Mouse (Mus musculus): ENCODE results near the gene Pigh. TPM values are rescaled to one million over a fixed set of nuclear protein-coding genes. Genes with fewer than 3 reads are reported as not detected.
A peak's percentile ranks its signal among the peaks of the same experiment; 100 is the strongest.

Gene Pigh
- total and polyA plus RNA-seq, 2 experiments from 2014 or later: 12.7 to 15.5 TPM

- H3K4me1 ChIP-seq (ENCODE audit: insufficient read depth): no peaks in the 10 kb centered on the region; the same call in 1 of the 2 replicates
- H3K4me3 ChIP-seq (ENCODE audit: low read depth, low read length): peak within 1 kb of the TSS; percentile 58
- peak within 1 kb of the TSS; percentile 40; the same call in 1 of the 2 replicates for H3K27ac ChIP-seq (ENCODE audit: low read depth, low read length)
- DNase-seq: peak; percentile 80
- H3K4me2 ChIP-seq (ENCODE audit: low read depth): peak within 1 kb of the TSS; percentile 95
- TF ChIP-seq CTCF (IDR thresholded peaks at IDR 0.05; ENCODE audit: low read depth): 0 out of 2 replicates have a peak, but pooled peaks have one; percentile 6
- H3K36me3 ChIP-seq (ENCODE audit: insufficient read depth): no peaks in the 10 kb centered on the region
- no peaks in the 10 kb centered on the region for H3K9me3 ChIP-seq (ENCODE audit: low read length)
- H3K9ac ChIP-seq: peak within 1 kb of the TSS; percentile 62
- H3K27me3 ChIP-seq (ENCODE audit: insufficient read depth, low read length): peaks cover 14% of the 10 kb centered on the region
- 2% methylated on average over 47 of the region's 47 CpGs for WGBS
- peak; percentile 96 for ATAC-seq
Measured at GRCm38 (mm10) chr12:79130299-79131177, 41.1 kb upstream of the Pigh start, which contains the start of gene Arg2. TSS of gene Arg2 (plus strand) at chr12:79130777.

- no peaks in the 10 kb centered on the region for H3K27me3 ChIP-seq (ENCODE audit: insufficient read depth, low read length)
- ATAC-seq (peak; percentile 79), DNase-seq (peak; percentile 56)
- no peaks in the 10 kb centered on the region for H3K4me1 ChIP-seq (ENCODE audit: insufficient read depth)
- H3K9me3 ChIP-seq (ENCODE audit: low read length): no peaks in the 10 kb centered on the region
- H3K4me3 ChIP-seq (ENCODE audit: low read depth, low read length): no peak overlapping the region
- no peak overlapping the region for H3K4me2 ChIP-seq (ENCODE audit: low read depth)
- H3K27ac ChIP-seq (ENCODE audit: low read depth, low read length): no peak overlapping the region
- TF ChIP-seq CTCF (IDR thresholded peaks at IDR 0.05; ENCODE audit: low read depth): peak; percentile 67
- H3K36me3 ChIP-seq (ENCODE audit: insufficient read depth): no peaks in the 10 kb centered on the region
- WGBS: 33% methylated on average over 3 of the region's 3 CpGs
- H3K9ac ChIP-seq: no peak overlapping the region
Measured at GRCm38 (mm10) chr12:79122820-79123219, 33.4 kb upstream of the Pigh start.

GRCm38 (mm10) chr12:79118991-79119390 lies 29.5 kb upstream of the Pigh start:
- Histone ChIP-seq H3K36me3 (ENCODE audit: insufficient read depth) (no peaks in the 10 kb centered on the region), H3K4me3 (ENCODE audit: low read depth, low read length) (no peak overlapping the region), H3K4me2 (ENCODE audit: low read depth) (no peak overlapping the region), H3K9ac (no peak overlapping the region), H3K4me1 (ENCODE audit: insufficient read depth) (no peaks in the 10 kb centered on the region), H3K9me3 (ENCODE audit: low read length) (no peaks in the 10 kb centered on the region), H3K27ac (ENCODE audit: low read depth, low read length) (no peak overlapping the region), H3K27me3 (ENCODE audit: insufficient read depth, low read length) (no peaks in the 10 kb centered on the region)
- ATAC-seq (no peak), DNase-seq (no peak)
- no peak for TF ChIP-seq CTCF (IDR thresholded peaks at IDR 0.05; ENCODE audit: low read depth)
- 91% methylated on average over 4 of the region's 4 CpGs for WGBS

- no peaks in the 10 kb centered on the region for H3K27me3 ChIP-seq (ENCODE audit: insufficient read depth, low read length)
- no peak overlapping the region for H3K4me2 ChIP-seq (ENCODE audit: low read depth)
- DNase-seq (no peak), ATAC-seq (no peak)
- H3K4me1 ChIP-seq (ENCODE audit: insufficient read depth): no peaks in the 10 kb centered on the region
- H3K36me3 ChIP-seq (ENCODE audit: insufficient read depth): no peaks in the 10 kb centered on the region
- H3K4me3 ChIP-seq (ENCODE audit: low read depth, low read length): no peak overlapping the region
- H3K9me3 ChIP-seq (ENCODE audit: low read length): no peaks in the 10 kb centered on the region
- WGBS: 94% methylated on average over 5 of the region's 5 CpGs
- H3K9ac ChIP-seq: no peak overlapping the region
- no peak for TF ChIP-seq CTCF (IDR thresholded peaks at IDR 0.05; ENCODE audit: low read depth)
- no peak overlapping the region for H3K27ac ChIP-seq (ENCODE audit: low read depth, low read length)
Measured at GRCm38 (mm10) chr12:79105312-79105711, 15.9 kb upstream of the Pigh start.

- no peak for DNase-seq
- Histone ChIP-seq H3K9me3 (ENCODE audit: low read length) (no peaks in the 10 kb centered on the region), H3K9ac (no peak overlapping the region), H3K27ac (ENCODE audit: low read depth, low read length) (no peak overlapping the region), H3K36me3 (ENCODE audit: insufficient read depth) (no peaks in the 10 kb centered on the region), H3K4me1 (ENCODE audit: insufficient read depth) (no peaks in the 10 kb centered on the region), H3K4me3 (ENCODE audit: low read depth, low read length) (no peak overlapping the region), H3K27me3 (ENCODE audit: insufficient read depth, low read length) (no peaks in the 10 kb centered on the region), H3K4me2 (ENCODE audit: low read depth) (no peak overlapping the region)
- no peak for TF ChIP-seq CTCF (IDR thresholded peaks at IDR 0.05; ENCODE audit: low read depth)
- 70% methylated on average over 2 of the region's 2 CpGs for WGBS
- no peak for ATAC-seq
Measured at GRCm38 (mm10) chr12:79104544-79104943, 15.1 kb upstream of the Pigh start.

- Histone ChIP-seq H3K27ac (ENCODE audit: low read depth, low read length) (no peak overlapping the region), H3K9me3 (ENCODE audit: low read length) (no peaks in the 10 kb centered on the region), H3K4me2 (ENCODE audit: low read depth) (no peak overlapping the region), H3K4me1 (ENCODE audit: insufficient read depth) (no peaks in the 10 kb centered on the region), H3K4me3 (ENCODE audit: low read depth, low read length) (no peak overlapping the region), H3K36me3 (ENCODE audit: insufficient read depth) (no peaks in the 10 kb centered on the region), H3K27me3 (ENCODE audit: insufficient read depth, low read length) (no peaks in the 10 kb centered on the region), H3K9ac (no peak overlapping the region)
- ATAC-seq (no peak), DNase-seq (no peak)
- no peak for TF ChIP-seq CTCF (IDR thresholded peaks at IDR 0.05; ENCODE audit: low read depth)
- WGBS: 90% methylated on average over 3 of the region's 3 CpGs
Measured at GRCm38 (mm10) chr12:79103773-79104172, 14.3 kb upstream of the Pigh start.

GRCm38 (mm10) chr12:79097106-79097752 lies 7.8 kb upstream of the Pigh start:
- peak; percentile 82 for TF ChIP-seq CTCF (IDR thresholded peaks at IDR 0.05; ENCODE audit: low read depth)
- DNase-seq (peak; percentile 73), ATAC-seq (peak; percentile 51; the same call in 1 of the 2 replicates)
- Histone ChIP-seq H3K9me3 (ENCODE audit: low read length) (no peaks in the 10 kb centered on the region), H3K27ac (ENCODE audit: low read depth, low read length) (no peak overlapping the region), H3K36me3 (ENCODE audit: insufficient read depth) (no peaks in the 10 kb centered on the region), H3K9ac (no peak overlapping the region), H3K4me3 (ENCODE audit: low read depth, low read length) (no peak overlapping the region), H3K4me1 (ENCODE audit: insufficient read depth) (no peaks in the 10 kb centered on the region), H3K27me3 (ENCODE audit: insufficient read depth, low read length) (no peaks in the 10 kb centered on the region), H3K4me2 (ENCODE audit: low read depth) (no peak overlapping the region)
- WGBS: 54% methylated on average over 3 of the region's 3 CpGs

Data from forebrain, postnatal 0 days (tissue).